Mouse (Mus musculus) macrophage (primary cell): ENCODE measurements around the gene Havcr1. TPM values are rescaled to one million over a fixed set of nuclear protein-coding genes. Genes with fewer than 3 reads are reported as not detected.
"Not testable (repeated sequence)": the region's sequence is repeated elsewhere in the genome, so short reads cannot be mapped to it uniquely, and the experiment has no call there.

Experiments
- H3K27ac ChIP-seq: fragments of 350-480 bp; formaldehyde crosslinking; 2 replicates; pipeline ENCODE4 v1.9.0; 2021
- H3K36me3 ChIP-seq: fragments of 350-480 bp; formaldehyde crosslinking; 2 replicates; pipeline ENCODE4 v1.9.0; 2021; ENCODE audit errors: inconsistent target
- H3K4me3 ChIP-seq: fragments of 350-480 bp; formaldehyde crosslinking; 2 replicates; pipeline ENCODE4 v1.9.0; 2021; ENCODE audit errors: inconsistent target
- H3K79me2 ChIP-seq: fragments of 350-480 bp; formaldehyde crosslinking; 2 replicates; pipeline ENCODE4 v1.9.0; 2021; ENCODE audit errors: inconsistent target
- WGBS: methylation state at CpG from one replicate; pipeline ENCODE4 v1.1.7; 2026; ENCODE audit warnings: inconsistent platforms; ENCODE audit not compliant: missing documents; 5-methylcytosine and 5-hydroxymethylcytosine counted together
- polyA plus RNA-seq: library from polyadenylated mRNA; stranded (reverse); fragments of 250-400 nt; gene quantifications from 3 replicates; pipeline ENCODE4 v1.2.4, GENCODE M21; 2018; ENCODE audit warnings: inconsistent platforms

Havcr1 gene
- polyA plus RNA-seq, 1 experiment from 2014 or later = 0.32 TPM

DNA sequence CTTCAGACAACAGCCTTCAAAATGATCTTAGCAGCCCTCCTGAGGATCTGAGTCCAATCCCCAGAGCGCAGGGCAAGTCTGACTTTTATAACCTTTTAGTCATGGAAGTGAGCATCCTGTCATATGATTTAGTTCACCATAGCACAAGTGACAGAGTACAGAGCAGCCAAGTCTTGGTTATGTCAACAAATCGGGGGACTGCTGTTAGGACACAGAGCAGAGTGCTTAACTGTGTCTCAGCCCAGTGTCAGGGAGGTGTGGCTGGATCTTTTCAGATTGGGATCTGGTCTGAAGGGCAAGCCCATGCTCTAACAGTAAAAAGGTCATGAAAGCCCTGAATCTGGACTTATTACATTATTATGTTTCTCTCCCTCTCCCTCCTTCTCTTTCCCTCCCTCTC lies 18.8 kb downstream of the Havcr1 start:
- Histone ChIP-seq H3K79me2 (no peaks in the 10 kb centered on the region), H3K27ac (no peak overlapping the region), H3K36me3 (no peaks in the 10 kb centered on the region), H3K4me3 (no peak overlapping the region)
- 76% methylated on average over 2 of the region's 2 CpGs for WGBS

DNA sequence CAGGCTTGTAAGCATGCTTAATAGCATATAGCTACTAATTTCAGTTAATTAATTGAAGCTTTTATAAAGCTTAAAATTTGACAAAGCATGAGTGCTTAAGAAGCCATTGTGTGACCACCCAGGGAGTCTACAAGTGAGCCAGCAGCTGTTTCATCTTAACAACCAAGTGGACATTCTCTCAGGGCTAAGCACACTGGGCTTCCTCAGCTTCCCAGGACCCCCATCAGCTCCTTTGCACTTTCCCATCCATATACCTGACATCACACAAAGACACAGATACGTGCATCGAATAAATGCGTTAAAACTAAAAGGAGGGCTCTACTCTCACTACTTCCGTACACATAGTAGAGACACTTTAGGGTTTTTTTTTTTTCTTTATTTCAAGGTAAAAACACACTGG lies 19.8 kb downstream of the Havcr1 start:
- WGBS = 93% methylated on average over 4 of the region's 4 CpGs
- Histone ChIP-seq H3K79me2 (no peaks in the 10 kb centered on the region), H3K4me3 (no peak overlapping the region), H3K36me3 (no peaks in the 10 kb centered on the region), H3K27ac (no peak overlapping the region)

DNA sequence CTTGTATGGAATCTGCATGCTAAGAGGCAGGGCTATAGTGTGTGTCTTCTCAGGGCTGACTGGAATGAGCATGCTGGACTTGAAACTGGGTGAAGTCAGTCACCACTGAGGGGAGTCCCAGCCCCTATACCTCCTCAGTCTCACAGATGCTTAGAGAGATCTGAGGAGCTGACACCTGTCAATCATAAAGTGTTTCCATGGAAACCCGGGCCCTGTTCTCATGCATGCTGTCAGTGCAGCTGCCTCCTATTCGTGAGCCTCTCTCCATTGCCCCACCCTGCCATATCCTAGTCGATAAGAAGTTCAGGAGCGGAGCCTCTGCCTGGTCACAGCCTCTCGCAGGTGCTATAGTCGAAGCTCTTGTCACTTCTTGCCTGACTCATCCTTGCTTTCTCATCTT lies 20.8 kb downstream of the Havcr1 start:
- not testable (repeated sequence) for H3K79me2 ChIP-seq, H3K4me3 ChIP-seq, H3K36me3 ChIP-seq, H3K27ac ChIP-seq
- 87% methylated on average over 6 of the region's 6 CpGs for WGBS

DNA sequence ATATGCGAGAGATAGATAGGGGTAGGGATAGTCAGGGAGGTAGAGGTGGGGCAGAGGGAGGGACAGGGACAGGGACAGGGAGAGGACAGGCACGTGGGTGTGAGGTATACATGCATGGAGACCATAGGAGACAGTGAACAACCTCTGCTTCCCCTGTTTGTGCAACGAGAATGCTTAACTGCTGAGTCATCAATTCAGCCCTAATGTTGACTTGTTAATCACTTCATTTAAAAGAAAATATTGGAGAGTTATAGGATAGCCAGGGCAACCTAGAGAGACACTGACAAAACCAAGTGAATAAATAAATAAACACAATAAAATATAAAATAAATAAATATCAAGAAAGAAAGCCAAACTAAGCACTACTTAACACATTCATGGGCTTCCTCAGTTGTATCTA lies 42.0 kb downstream of the Havcr1 start:
- H3K79me2 ChIP-seq = no peaks in the 10 kb centered on the region
- 65% methylated on average over 3 of the region's 3 CpGs for WGBS
- H3K4me3 ChIP-seq = no peak overlapping the region
- no peaks in the 10 kb centered on the region for H3K36me3 ChIP-seq
- no peak overlapping the region for H3K27ac ChIP-seq

- WGBS = 79% methylated on average over 2 of the region's 2 CpGs
- H3K27ac ChIP-seq = no peak overlapping the region
- no peaks in the 10 kb centered on the region for H3K79me2 ChIP-seq
- no peak overlapping the region for H3K4me3 ChIP-seq
- H3K36me3 ChIP-seq = no peaks in the 10 kb centered on the region
Measured at GRCm38 (mm10) chr11:46779811-46780210, 44.9 kb downstream of the Havcr1 start.

DNA sequence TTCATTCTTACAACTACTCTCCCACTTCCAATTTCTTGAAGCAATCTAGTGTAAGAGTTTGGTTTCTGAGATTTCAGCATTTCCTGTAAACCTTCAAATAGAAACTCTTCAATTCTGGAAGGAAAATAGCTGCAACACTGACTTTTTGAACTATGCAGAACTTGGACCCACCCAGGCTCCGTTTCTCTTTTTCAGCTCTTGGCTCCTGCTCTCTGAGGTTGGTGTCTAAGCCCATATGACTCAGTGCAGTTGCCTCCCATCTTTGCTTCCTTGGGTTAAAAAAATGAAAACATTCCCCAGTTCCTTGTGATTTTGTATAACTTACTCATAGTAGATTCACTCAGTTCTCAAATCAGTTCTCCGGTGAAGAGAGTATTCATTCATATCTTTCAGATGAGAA lies 69.6 kb downstream of the Havcr1 start:
- WGBS = 97% methylated on average over 2 of the region's 2 CpGs
- H3K27ac ChIP-seq = no peak overlapping the region
- no peak overlapping the region for H3K4me3 ChIP-seq

GRCm38 (mm10) chr11:46810511-46810910 lies 75.6 kb downstream of the Havcr1 start, which contains the start of gene Timd4:
TSS of gene Timd4 (plus strand) at chr11:46810800.
- Histone ChIP-seq H3K4me3 (no peak within 1 kb of the TSS), H3K27ac (no peak within 1 kb of the TSS), H3K36me3 (no peaks in the 10 kb centered on the region), H3K79me2 (no peaks in the 10 kb centered on the region)
- 66% methylated on average over 5 of the region's 5 CpGs for WGBS

More for the DNA sequence above, 69.6 kb downstream of the Havcr1 start:
- Histone ChIP-seq H3K79me2 (no peaks in the 10 kb centered on the region), H3K36me3 (no peaks in the 10 kb centered on the region)

GRCm38 (mm10) chr11:46817692-46818091 lies 82.8 kb downstream of the Havcr1 start:
- Histone ChIP-seq H3K36me3 (no peaks in the 10 kb centered on the region), H3K27ac (no peak overlapping the region)
- WGBS = 77% methylated on average over 5 of the region's 5 CpGs

DNA sequence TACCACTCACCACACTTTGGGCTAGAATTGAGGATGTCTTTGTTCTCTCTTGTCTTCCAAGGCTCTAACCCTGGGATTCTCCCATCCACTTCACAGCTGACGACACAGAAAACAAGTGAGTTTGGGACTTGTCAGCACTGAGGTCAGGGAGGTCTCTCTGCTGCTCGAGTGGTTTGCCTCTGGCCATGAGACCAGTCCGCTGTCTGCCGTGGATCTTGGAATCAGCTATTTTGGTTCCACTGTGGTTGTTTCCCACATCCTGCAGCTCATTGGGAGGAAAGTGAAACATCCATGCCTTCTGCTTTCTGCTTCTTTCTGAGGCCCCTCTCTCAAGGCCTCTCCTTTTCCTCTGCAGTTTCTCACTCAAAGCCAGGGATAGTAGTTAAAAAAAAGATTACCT lies 85.0 kb downstream of the Havcr1 start:
- 28% methylated on average over 4 of the region's 4 CpGs for WGBS
- H3K36me3 ChIP-seq = no peaks in the 10 kb centered on the region
- no peak overlapping the region for H3K27ac ChIP-seq
- no peak overlapping the region for H3K4me3 ChIP-seq
- no peaks in the 10 kb centered on the region for H3K79me2 ChIP-seq

More at GRCm38 (mm10) chr11:46817692-46818091, 82.8 kb downstream of the Havcr1 start:
- Histone ChIP-seq H3K4me3 (no peak overlapping the region), H3K79me2 (no peaks in the 10 kb centered on the region)

Other genes starting within 250 kb of the Havcr1 start
- gene Gm12169, start 210.9 kb upstream of the Havcr1 start, polyA plus RNA-seq = not detected in 3 replicates
- gene BC053393, start 163.5 kb upstream of the Havcr1 start, polyA plus RNA-seq = not detected in 3 replicates
- gene Dppa1, start 105.8 kb upstream of the Havcr1 start, polyA plus RNA-seq = not detected in 3 replicates
- not detected in 3 replicates for gene Timd2, start 28.0 kb upstream of the Havcr1 start, polyA plus RNA-seq
- 0.13 to 0.42 TPM (median 0.15 TPM) in 3 replicates for gene Timd4, start 75.7 kb downstream of the Havcr1 start, polyA plus RNA-seq